Mouse (Mus musculus) bone marrow, adult 2 months (tissue): ENCODE results near the gene Plxna2.

ENCODE experiments used
- CTCF ChIP-seq: fragments of 200-500 bp; IDR thresholded peaks from 2 replicates; pipeline ENCODE4 v1.5.1; 2011; ENCODE audit warnings: low read length, control low read depth; ENCODE audit not compliant: control insufficient read depth, insufficient read depth
- POLR2A ChIP-seq: fragments of 200-500 bp; IDR thresholded peaks from 2 replicates; pipeline ENCODE4 v1.6.1; 2011; ENCODE audit warnings: low read depth, mild to moderate bottlenecking, control low read depth, low read length, borderline replicate concordance; ENCODE audit not compliant: control insufficient read depth

DNA sequence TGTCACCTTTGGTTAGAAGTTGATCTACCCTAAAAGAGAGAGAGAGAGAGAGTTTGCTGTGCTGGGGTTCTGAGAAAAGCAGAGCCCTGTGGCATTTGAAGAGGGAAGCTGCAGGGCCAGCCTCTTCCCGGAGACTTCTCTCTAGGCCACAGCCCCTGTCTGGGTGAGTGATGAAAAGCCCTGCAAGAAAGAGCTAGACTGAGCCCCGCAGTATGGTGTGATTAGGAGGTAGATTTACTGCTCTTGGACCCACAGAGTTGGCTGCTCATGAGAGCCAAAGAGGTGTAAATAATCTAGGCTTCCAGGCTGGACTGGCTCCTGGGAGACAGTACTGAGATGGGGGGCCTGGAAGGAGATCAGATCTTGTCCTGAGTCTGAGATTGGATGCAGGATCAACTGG is 94.4 kb downstream of the Plxna2 start:
- TF ChIP-seq POLR2A (no peak), CTCF (no peak)
